Comparison of ENCODE assay signal across 8 mouse cellular contexts in the genomic region with DNA sequence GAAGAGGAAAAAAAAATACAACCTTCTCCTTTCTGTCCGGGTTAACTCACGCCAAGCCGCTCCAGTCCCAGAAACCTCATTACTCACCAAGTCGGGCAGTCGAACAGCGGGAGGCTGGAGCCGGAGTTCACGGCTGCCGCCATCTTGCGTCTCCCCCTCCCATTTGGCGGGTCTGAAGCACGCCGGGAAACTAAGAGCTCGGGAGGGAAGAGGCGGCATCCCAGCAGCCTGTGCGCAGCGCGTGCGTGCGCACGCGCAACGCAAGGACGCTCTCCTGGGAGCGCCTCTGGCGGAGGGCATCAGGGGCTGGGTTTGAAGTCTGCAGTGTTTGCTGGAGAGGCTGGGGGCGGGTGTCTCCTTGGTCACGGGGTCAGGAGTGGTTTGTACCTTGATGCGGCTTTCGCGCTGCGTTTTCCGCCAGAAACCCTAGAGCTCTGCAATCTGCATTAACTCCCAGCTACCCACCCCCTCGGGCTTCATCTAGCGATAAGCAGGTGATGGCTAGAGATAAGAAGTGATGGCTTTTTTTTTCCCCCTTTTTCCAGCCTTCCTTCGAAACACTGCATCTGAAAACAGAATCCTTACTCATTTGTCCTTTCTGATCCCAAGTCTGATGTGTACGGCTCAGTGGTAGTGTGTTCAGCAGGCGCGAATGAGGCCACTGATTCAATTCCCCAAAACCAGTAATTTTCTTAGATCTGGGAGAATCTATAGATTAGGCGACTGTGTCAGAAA. TPM values are rescaled to one million over a fixed set of nuclear protein-coding genes. Genes with fewer than 3 reads are reported as not detected.
A peak's percentile ranks its signal among the peaks of the same experiment; 100 is the strongest.
DNase-seq lines count a peak whose midpoint lies in the region; ATAC-seq and TF ChIP-seq lines count a peak whose summit lies in the region.

A gene (minus strand): TSS at position 200 of the 735 bp plus-strand sequence.

- ATAC-seq in Patski, result peak; percentile 87
- peak; percentile 99 for ATAC-seq in hindbrain, embryonic 13.5 days (ENCODE audit: low FRiP score)

- CTCF ChIA-PET in Patski (lab: Charles Lee), result interaction anchor here (1.1 to 1.2 kb wide), 2 partner anchors 17 to 92 kb away, joined by 3 read pairs; no protein-coding TSS in a partner anchor

- H3K36me3 ChIP-seq in hindbrain, embryonic 13.5 days, result peaks cover 33% of the 10 kb centered on the region

- peak within 1 kb of the TSS; percentile 87 for H3K27ac ChIP-seq in hindbrain, embryonic 13.5 days

- H3K9ac ChIP-seq in hindbrain, embryonic 13.5 days, result peak within 1 kb of the TSS; percentile 94

- peak; percentile 59 for TF ChIP-seq CTCF in Patski (IDR thresholded peaks at IDR 0.05)

- POLR2A ChIA-PET in Patski (lab: Charles Lee), result interaction anchor here (0.6 kb wide), 3 partner anchors 12 to 246 kb away, joined by 3 to 4 read pairs (median 4); no protein-coding TSS in a partner anchor

- peak; percentile 71 for DNase-seq in Patski (ENCODE audit: low read depth, low spot score)
- DNase-seq in cerebellum, postnatal 14 days, result peak; percentile 90 to 92
- peak; percentile 86 to 87 for DNase-seq in frontal cortex, postnatal 14 days (ENCODE audit: low spot score in 2 of 2)
- DNase-seq in layer of hippocampus, postnatal 25 days (ENCODE audit: extremely low spot score in 1 of 2, low spot score in 1 of 2), result peak; percentile 79 to 80
- DNase-seq in lung, postnatal 25 days (ENCODE audit: low spot score), result peak; percentile 92
- peak; percentile 94 for DNase-seq in retina, embryonic 14.5 days (ENCODE audit: low spot score)
- DNase-seq in thymus, postnatal 4 days, result peak; percentile 89

- no peaks in the 10 kb centered on the region for H3K27me3 ChIP-seq in Patski
- H3K27me3 ChIP-seq in hindbrain, embryonic 13.5 days, result no peaks in the 10 kb centered on the region

- in situ Hi-C loops in Patski (cut with MboI; ENCODE audit: low pct_unique_long_range_greater_than_20kb), result no loop called here

- peak within 1 kb of the TSS; percentile 93 for H3K4me3 ChIP-seq in hindbrain, embryonic 13.5 days

- peaks cover 17% of the 10 kb centered on the region for H3K4me1 ChIP-seq in hindbrain, embryonic 13.5 days (replicated peaks)

- H3K9me3 ChIP-seq in hindbrain, embryonic 13.5 days, result no peaks in the 10 kb centered on the region

- peak within 1 kb of the TSS; percentile 77 for H3K4me2 ChIP-seq in hindbrain, embryonic 13.5 days

- WGBS in hindbrain, embryonic 13.5 days, result 2% methylated on average over 40 of the region's 40 CpGs

RNA-seq across cellular contexts. Expression of the gene that starts here (rescaled TPM):
- 52.8 TPM for polyA plus RNA-seq in Patski (2021)
- polyA plus RNA-seq in hindbrain, embryonic 13.5 days (2015; fragmentation: Nextera tagmentation; extraction: Ambion mirVana), result 48.5 and 50.9 TPM in 2 replicates
- total RNA-seq in layer of hippocampus, postnatal 25 days (2021), result 10 to 100 TPM; 41.7 to 44.8 TPM

Comparison
In these comparisons a context has a peak if more than half of its experiments do, and no peak if none do; other contexts are left out.
1. Peak in every context shown above with its lines: DNase-seq, ATAC-seq, H3K4me3 ChIP-seq and H3K27ac ChIP-seq.